Mouse (Mus musculus) Muller cell, postnatal 12 days (primary cell): Measurements from ENCODE around the gene Dnajc2.

Source experiments
- DNase-seq: peaks from one replicate; pipeline ENCODE4 v3.0.0-alpha.2; 2015; ENCODE audit errors: inconsistent ontology term

The Dnajc2 gene

DNA sequence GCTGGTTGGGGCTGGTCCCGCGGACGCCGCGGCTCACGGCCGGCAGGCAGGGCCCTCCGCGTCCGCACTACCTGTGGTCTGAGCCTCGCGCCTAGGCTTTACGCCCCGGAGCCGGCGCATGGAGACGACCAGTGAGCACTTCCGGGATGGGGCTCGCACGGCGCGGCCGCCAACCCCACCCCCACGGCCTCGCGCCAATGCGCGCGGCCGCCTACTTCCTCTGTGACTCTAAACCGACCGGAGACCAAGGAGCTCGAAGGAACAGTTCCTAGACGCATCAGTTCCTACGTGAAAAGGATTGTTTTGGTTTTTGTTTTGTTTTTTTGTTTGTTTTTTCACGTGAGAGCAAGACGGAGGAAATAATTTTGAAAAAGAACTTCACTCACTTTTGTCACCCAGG lies at the start of gene Dnajc2, which contains the start of gene Psmc2:
Gene Dnajc2, minus strand, starts transcription at position 199 of the 400 bp plus-strand sequence.
Gene Psmc2, plus strand, starts transcription at position 231 of the 400 bp plus-strand sequence.
- peak; percentile 95 for DNase-seq

GRCm38 (mm10) chr5:21831761-21832160 lies 46.7 kb upstream of the Dnajc2 start:
- DNase-seq, result no peak

DNA sequence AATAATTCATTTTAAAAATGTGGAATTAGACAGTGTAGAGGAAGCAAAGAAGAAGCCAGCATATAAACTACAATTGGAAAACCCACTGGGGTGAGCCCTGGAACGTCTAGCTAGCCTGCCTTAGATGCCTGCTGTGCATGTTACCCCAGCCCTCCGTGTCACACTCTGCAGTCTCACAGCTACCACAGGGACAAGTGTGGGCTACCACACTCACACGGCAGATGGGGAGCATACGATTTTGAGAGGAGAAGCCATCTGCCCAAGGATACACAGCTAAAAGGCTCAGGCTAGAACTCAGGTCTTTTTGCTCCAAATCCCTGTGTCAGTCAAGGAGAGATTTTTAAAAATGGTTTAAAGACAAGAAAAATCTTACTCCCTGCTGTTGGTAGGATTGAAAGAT lies 43.8 kb upstream of the Dnajc2 start:
- DNase-seq, result no peak

GRCm38 (mm10) chr5:21827643-21828042 lies 42.6 kb upstream of the Dnajc2 start:
- DNase-seq, result no peak

DNA sequence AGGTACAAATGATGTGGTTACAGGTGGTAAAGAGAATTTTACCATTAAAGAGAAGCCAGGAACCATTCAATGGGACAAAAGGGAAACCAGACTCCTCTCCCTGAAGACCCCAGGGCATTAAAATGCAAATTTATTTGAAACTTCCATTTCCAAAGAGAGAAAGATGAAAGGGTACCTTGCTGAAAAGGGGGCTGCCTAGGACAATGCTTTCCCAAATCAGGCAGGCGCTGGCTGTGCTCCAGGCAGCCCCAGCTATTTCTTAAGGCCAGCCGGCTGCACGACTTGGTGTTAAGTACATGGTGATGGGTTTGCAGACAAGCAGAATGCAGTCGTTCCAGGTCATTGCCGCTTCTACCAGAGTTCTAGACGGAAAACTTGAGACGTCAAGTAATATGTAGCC lies 41.3 kb upstream of the Dnajc2 start:
- no peak for DNase-seq

GRCm38 (mm10) chr5:21813994-21814393 lies 28.9 kb upstream of the Dnajc2 start:
- no peak for DNase-seq

DNA sequence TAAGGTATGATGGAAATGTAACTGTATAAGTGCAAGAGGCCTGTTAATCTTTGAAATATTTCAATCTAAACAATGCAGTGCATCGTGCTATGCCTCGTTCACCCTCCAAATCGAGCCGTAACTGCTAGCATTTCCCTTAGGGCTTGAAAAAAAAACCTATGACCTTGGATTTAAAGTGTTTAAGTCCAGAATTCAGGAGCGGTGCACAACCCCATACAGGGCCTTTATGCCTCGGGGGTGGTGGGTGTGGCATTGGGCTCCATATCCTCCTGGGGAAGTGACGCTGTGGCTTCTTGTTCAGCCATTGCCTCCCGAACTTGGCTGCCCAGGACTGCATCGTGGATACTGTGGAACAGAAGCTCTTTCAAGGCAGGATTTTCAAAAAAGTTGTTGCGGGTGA lies 25.9 kb upstream of the Dnajc2 start:
- DNase-seq, result no peak

DNA sequence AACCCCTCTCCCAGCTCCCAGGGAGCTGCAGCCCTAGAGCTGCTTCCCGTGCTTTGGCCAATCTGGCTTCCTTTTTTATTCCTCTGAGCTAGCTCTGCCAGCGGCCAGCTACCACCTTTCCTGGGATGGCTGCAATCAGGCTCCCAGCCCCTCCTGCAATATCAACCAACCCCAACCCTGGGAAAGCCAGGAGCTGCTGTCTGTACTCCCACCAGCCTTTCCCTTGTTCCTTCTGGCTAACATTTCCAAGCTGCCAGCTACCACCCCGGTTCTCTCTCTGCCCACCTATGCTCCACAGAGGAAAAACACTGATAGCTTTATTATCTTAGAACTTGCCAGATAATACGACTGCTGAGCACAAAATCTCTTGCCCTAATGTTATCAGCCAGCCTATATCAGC lies 19.8 kb upstream of the Dnajc2 start:
- DNase-seq, result no peak

DNA sequence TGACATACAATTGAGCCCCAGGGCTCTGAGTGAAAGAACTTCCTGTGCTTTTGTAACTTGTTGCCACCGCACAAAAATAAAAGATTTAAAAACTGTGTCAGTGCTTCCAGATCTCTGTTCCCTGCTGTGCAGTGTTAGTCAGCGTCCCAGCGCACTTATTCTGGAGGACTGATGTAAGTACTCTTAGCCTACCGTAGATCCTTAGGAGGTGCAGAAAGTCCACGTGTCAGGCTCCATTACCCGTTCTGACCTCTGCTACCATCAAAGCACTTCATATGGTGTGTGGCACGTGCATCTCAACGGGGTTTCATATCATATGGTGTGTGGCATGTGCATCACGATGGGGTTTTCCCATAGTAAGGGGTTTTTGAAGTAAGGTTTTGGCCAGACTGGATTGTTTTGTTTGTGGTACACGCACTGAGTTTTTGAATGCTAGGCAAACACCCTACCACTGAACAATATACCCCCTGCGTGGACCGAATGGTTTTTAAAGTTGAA lies 18.7 kb upstream of the Dnajc2 start:
- DNase-seq, result no peak

DNA sequence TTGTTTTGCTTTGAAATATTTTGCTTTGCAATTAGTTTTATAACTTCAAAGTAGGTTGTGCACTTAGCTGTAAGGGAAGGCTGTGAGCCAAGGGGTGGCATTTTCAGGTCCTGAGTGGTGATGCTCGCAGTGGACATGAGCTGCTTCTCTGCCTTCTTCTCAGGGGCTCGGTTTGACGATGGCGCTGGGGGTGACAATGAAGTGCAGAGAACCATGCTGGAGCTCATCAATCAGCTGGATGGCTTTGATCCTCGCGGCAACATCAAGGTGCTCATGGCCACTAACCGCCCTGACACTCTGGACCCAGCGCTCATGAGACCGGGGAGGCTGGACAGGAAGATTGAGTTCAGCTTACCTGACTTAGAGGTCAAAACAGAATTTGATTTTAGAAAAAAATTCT lies 17.9 kb upstream of the Dnajc2 start:
- DNase-seq, result no peak

GRCm38 (mm10) chr5:21792166-21792565 lies 7.1 kb upstream of the Dnajc2 start:
- no peak for DNase-seq

GRCm38 (mm10) chr5:21789061-21789460 lies 4.0 kb upstream of the Dnajc2 start:
- DNase-seq, result no peak

- DNase-seq, result no peak
Measured at GRCm38 (mm10) chr5:21787186-21788105, 2.4 kb upstream of the Dnajc2 start.

DNA sequence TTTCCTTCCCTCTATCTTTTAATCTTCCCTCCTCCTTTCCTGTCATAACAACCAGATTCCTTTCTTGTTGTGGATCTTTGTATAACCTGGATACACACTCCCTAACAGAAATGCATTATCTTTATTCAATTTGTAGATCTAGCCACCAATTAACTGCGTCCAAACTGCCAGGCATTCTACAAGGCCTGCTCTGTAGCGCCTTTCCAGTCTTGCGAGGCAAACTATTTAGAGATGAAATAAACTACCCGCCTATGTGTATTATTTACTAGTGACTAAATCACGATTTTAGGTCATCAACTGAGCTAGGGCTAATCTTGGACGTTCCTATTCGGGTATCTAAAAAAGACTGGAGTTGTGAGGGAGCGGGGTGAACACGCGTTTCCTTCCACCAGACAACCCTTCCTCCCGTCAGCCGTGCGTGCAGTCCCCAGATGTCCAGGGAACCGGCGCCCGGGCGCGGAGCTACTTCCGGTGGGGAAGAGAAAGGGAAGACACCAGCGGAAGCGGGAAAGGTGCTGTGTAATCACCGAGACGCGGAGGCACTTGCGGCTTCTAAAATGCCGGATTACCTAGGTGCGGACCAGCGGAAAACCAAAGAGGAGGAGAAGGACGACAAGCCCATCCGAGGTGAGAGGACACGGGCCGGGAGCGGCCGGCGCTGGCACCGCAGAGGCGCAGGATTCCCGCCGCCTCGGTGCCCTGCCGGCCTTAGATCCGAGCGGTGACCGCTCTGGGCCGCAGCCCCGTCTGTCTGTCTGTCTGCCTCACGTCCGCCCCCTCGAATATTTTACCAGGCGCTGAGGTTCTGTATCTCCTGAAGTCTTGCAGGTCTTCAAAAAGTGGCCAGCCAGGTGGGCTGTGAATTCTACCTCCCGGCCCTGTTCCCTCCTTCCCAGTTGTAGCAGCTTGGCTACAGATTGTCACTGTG lies 1.5 kb upstream of the Dnajc2 start:
- DNase-seq, result peak; percentile 96

- no peak for DNase-seq
Measured at GRCm38 (mm10) chr5:21785776-21786175, 725 bp upstream of the Dnajc2 start.

- peak; percentile 3 for DNase-seq
Measured at GRCm38 (mm10) chr5:21784161-21785052, 644 bp downstream of the Dnajc2 start.

DNA sequence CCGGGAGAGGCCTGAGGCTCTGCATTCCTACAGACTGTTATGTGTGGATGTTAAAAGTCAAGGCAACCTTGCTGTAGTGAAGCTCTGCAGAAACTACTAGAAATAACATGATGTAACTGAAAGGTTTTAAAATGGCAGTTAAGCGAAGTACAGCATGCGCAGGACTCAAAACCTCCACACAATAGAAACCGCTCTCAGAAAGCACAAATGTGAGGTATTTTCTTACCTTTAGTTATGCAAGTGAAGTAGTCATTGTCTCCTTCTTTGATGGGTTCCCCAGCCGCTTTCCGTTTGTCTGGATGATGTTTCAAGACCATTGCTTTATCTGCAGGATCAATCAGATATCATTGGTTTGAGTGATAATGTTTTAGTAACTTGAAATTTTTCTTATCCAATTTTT lies 8.6 kb downstream of the Dnajc2 start:
- DNase-seq, result no peak

GRCm38 (mm10) chr5:21769841-21770240 lies 15.2 kb downstream of the Dnajc2 start:
- no peak for DNase-seq

- no peak for DNase-seq
Measured at GRCm38 (mm10) chr5:21768506-21768905, 16.5 kb downstream of the Dnajc2 start.

DNA sequence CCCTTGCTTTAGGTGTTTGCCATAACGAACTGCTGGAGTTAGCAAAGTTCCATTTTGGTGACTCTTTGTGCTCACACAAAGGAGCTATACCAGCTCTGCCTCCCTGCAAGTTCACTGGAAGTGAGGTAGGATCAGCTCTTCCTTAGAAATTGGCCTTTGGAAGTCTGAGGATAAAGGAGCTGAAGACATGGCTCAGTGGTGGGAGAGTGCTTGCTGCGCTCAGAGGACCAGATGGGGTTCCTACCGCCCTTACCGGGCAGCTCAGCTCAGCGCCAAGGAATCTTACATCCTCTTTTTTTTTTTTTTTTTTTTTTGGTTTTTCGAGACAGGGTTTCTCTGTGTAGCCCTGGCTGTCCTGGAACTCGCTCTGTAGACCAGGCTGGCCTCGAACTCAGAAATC lies 39.1 kb downstream of the Dnajc2 start:
- no peak for DNase-seq

- DNase-seq, result no peak
Measured at GRCm38 (mm10) chr5:21744651-21745050, 40.4 kb downstream of the Dnajc2 start.
